Mouse (Mus musculus) thymus, postnatal 36 days (tissue): ENCODE data around the gene Rgs3.

Experiments
- DNase-seq, 2 experiments: peaks; one replicate each; pipeline ENCODE4 v3.0.0; 2022; ENCODE audit warnings: mixed read lengths in 2 of 2

Rgs3 gene

GRCm38 (mm10) chr4:62629905-62630304 lies 70.3 kb downstream of the Rgs3 start:
- peak; percentile 31 to 41 for DNase-seq

- DNase-seq: no peak
These were observed 73.6 kb downstream of the Rgs3 start for GRCm38 (mm10) chr4:62633243-62633642.

- DNase-seq: peak; percentile 57 to 71
These were observed 74.5 kb downstream of the Rgs3 start for GRCm38 (mm10) chr4:62634054-62634591.

GRCm38 (mm10) chr4:62634840-62635239 lies 75.2 kb downstream of the Rgs3 start:
- DNase-seq: no peak

- DNase-seq: no peak
These were observed 76.4 kb downstream of the Rgs3 start for GRCm38 (mm10) chr4:62636047-62636446.

- no peak for DNase-seq
These were observed 78.4 kb downstream of the Rgs3 start for GRCm38 (mm10) chr4:62637856-62638604.

GRCm38 (mm10) chr4:62640496-62641229 lies 81.0 kb downstream of the Rgs3 start:
- DNase-seq: no peak

GRCm38 (mm10) chr4:62641230-62641589 lies 81.6 kb downstream of the Rgs3 start:
- DNase-seq: no peak

- no peak for DNase-seq
These were observed 82.0 kb downstream of the Rgs3 start for GRCm38 (mm10) chr4:62641656-62642055.

- DNase-seq: no peak
These were observed 83.8 kb downstream of the Rgs3 start for GRCm38 (mm10) chr4:62643401-62643800.

GRCm38 (mm10) chr4:62644031-62644793 lies 84.6 kb downstream of the Rgs3 start:
- no peak for DNase-seq

- DNase-seq: no peak
These were observed 87.1 kb downstream of the Rgs3 start for GRCm38 (mm10) chr4:62646556-62647248.

- no peak for DNase-seq
These were observed 89.2 kb downstream of the Rgs3 start for GRCm38 (mm10) chr4:62648848-62649247.

GRCm38 (mm10) chr4:62649536-62650230 lies 90.0 kb downstream of the Rgs3 start:
- no peak for DNase-seq

GRCm38 (mm10) chr4:62651179-62651760 lies 91.6 kb downstream of the Rgs3 start:
- DNase-seq: no peak

- DNase-seq: no peak
These were observed 92.6 kb downstream of the Rgs3 start for GRCm38 (mm10) chr4:62652215-62652614.

GRCm38 (mm10) chr4:62652921-62653757 lies 93.5 kb downstream of the Rgs3 start:
- DNase-seq: no peak

- DNase-seq: no peak
These were observed 94.4 kb downstream of the Rgs3 start for GRCm38 (mm10) chr4:62653922-62654661.

- DNase-seq: no peak
These were observed 99.6 kb downstream of the Rgs3 start for GRCm38 (mm10) chr4:62659264-62659663.
